Mouse (Mus musculus) cerebellum, adult (tissue): ENCODE results near the gene Atp8a2.
"Not testable (repeated sequence)": the region's sequence is repeated elsewhere in the genome, so short reads cannot be mapped to it uniquely, and the experiment has no call there.

ENCODE experiments used
- ATAC-seq: cut with Nextera tagmentation; 2 replicates; pipeline ENCODE4 v1.9.2; 2017; ENCODE audit warnings: mild to moderate bottlenecking, moderate library complexity, mixed read lengths; ENCODE audit not compliant: insufficient number of reproducible peaks, low FRiP score, low TSS enrichment

The Atp8a2 gene

GRCm38 (mm10) chr14:59862351-59862750 lies 334.6 kb downstream of the Atp8a2 start:
- ATAC-seq = no peak

GRCm38 (mm10) chr14:59859830-59860229 lies 337.1 kb downstream of the Atp8a2 start:
- ATAC-seq = no peak

- no peak for ATAC-seq
These were observed 338.3 kb downstream of the Atp8a2 start for GRCm38 (mm10) chr14:59858501-59859225.

- ATAC-seq = no peak
These were observed 343.8 kb downstream of the Atp8a2 start for GRCm38 (mm10) chr14:59853139-59853538.

- ATAC-seq = peak; percentile 62; the same call in 1 of the 2 replicates
These were observed 350.2 kb downstream of the Atp8a2 start for GRCm38 (mm10) chr14:59846609-59847375.

GRCm38 (mm10) chr14:59843264-59843942 lies 353.6 kb downstream of the Atp8a2 start:
- ATAC-seq = no peak

- ATAC-seq = no peak
These were observed 356.8 kb downstream of the Atp8a2 start for GRCm38 (mm10) chr14:59839951-59840720.

GRCm38 (mm10) chr14:59838446-59839259 lies 358.3 kb downstream of the Atp8a2 start:
- peak; percentile 76 for ATAC-seq

GRCm38 (mm10) chr14:59837691-59838241 lies 359.2 kb downstream of the Atp8a2 start:
- peak; percentile 75 for ATAC-seq

- ATAC-seq = peak; percentile 18; the same call in 1 of the 2 replicates
These were observed 360.0 kb downstream of the Atp8a2 start for GRCm38 (mm10) chr14:59836876-59837543.

GRCm38 (mm10) chr14:59829580-59829979 lies 367.4 kb downstream of the Atp8a2 start:
- no peak for ATAC-seq

GRCm38 (mm10) chr14:59827409-59827808 lies 369.6 kb downstream of the Atp8a2 start:
- no peak for ATAC-seq

- no peak for ATAC-seq
These were observed 376.9 kb downstream of the Atp8a2 start for GRCm38 (mm10) chr14:59820115-59820419.

GRCm38 (mm10) chr14:59819215-59820114 lies 377.5 kb downstream of the Atp8a2 start:
- no peak for ATAC-seq

GRCm38 (mm10) chr14:59810316-59810715 lies 386.7 kb downstream of the Atp8a2 start:
- ATAC-seq = not testable (repeated sequence)

- no peak for ATAC-seq
These were observed 387.2 kb downstream of the Atp8a2 start for GRCm38 (mm10) chr14:59809790-59810189.

- no peak for ATAC-seq
These were observed 389.3 kb downstream of the Atp8a2 start for GRCm38 (mm10) chr14:59807528-59808300.
